Mouse (Mus musculus): ENCODE results near the gene Doc2a. TPM values are rescaled to one million over a fixed set of nuclear protein-coding genes. Genes with fewer than 3 reads are reported as not detected.

Doc2a gene
- polyA plus RNA-seq, 1 experiment from 2014 or later = 0.15 TPM

GRCm38 (mm10) chr7:126847421-126848398, 494 bp downstream of the Doc2a start:
- 3% methylated on average over 55 of the region's 74 CpGs for WGBS
- Histone ChIP-seq H3K4me3 (ENCODE audit: low read depth, low read length) (peak overlapping the region; percentile 50), H3K27ac (replicated peaks) (no peak overlapping the region), H3K27me3 (ENCODE audit: control insufficient read depth, insufficient read depth, low read length) (peaks cover 4% of the 10 kb centered on the region; the same call in 1 of the 2 replicates), H3K4me2 (replicated peaks; ENCODE audit: low read depth) (peak overlapping the region; percentile 91), H3K36me3 (ENCODE audit: control insufficient read depth, insufficient read depth, low read length) (no peaks in the 10 kb centered on the region; the same call in 1 of the 2 replicates), H3K4me1 (replicated peaks; ENCODE audit: control insufficient read depth, insufficient read depth) (no peaks in the 10 kb centered on the region), H3K9ac (ENCODE audit: low read length) (peak overlapping the region; percentile 47), H3K9me3 (ENCODE audit: control insufficient read depth, low read length) (no peaks in the 10 kb centered on the region)
- ATAC-seq (ENCODE audit: low FRiP score, low TSS enrichment) = no peak; the same call in 1 of the 2 replicates
- TF ChIP-seq EP300 (optimal IDR thresholded peaks at IDR 0.05) (no peak), CTCF (IDR thresholded peaks at IDR 0.05; ENCODE audit: low read depth) (no peak)
- no peak for DNase-seq (ENCODE audit: low spot score)

- H3K4me3 ChIP-seq (ENCODE audit: low read depth, low read length) = no peak overlapping the region
These were observed 1.6 kb downstream of the Doc2a start for GRCm38 (mm10) chr7:126848794-126849193.

GRCm38 (mm10) chr7:126850161-126850560, 2.9 kb downstream of the Doc2a start:
- Histone ChIP-seq H3K27ac (replicated peaks) (no peak overlapping the region), H3K36me3 (ENCODE audit: control insufficient read depth, insufficient read depth, low read length) (peaks cover 16% of the 10 kb centered on the region), H3K9me3 (ENCODE audit: control insufficient read depth, low read length) (no peaks in the 10 kb centered on the region), H3K9ac (ENCODE audit: low read length) (no peak overlapping the region), H3K4me1 (replicated peaks; ENCODE audit: control insufficient read depth, insufficient read depth) (no peaks in the 10 kb centered on the region), H3K27me3 (ENCODE audit: control insufficient read depth, insufficient read depth, low read length) (peaks cover 4% of the 10 kb centered on the region; the same call in 1 of the 2 replicates), H3K4me3 (ENCODE audit: low read depth, low read length) (no peak overlapping the region), H3K4me2 (replicated peaks; ENCODE audit: low read depth) (no peak overlapping the region)
- DNase-seq (ENCODE audit: low spot score) = no peak
- no peak for TF ChIP-seq CTCF (IDR thresholded peaks at IDR 0.05; ENCODE audit: low read depth)
- no peak for TF ChIP-seq EP300 (optimal IDR thresholded peaks at IDR 0.05)
- WGBS = 79% methylated on average over 6 of the region's 6 CpGs
- no peak for ATAC-seq (ENCODE audit: low FRiP score, low TSS enrichment)

More at GRCm38 (mm10) chr7:126848794-126849193, 1.6 kb downstream of the Doc2a start:
- DNase-seq (ENCODE audit: low spot score) (no peak), ATAC-seq (ENCODE audit: low FRiP score, low TSS enrichment) (no peak)
- Histone ChIP-seq H3K27me3 (ENCODE audit: control insufficient read depth, insufficient read depth, low read length) (peaks cover 4% of the 10 kb centered on the region; the same call in 1 of the 2 replicates), H3K27ac (replicated peaks) (no peak overlapping the region), H3K4me2 (replicated peaks; ENCODE audit: low read depth) (no peak overlapping the region), H3K9me3 (ENCODE audit: control insufficient read depth, low read length) (no peaks in the 10 kb centered on the region), H3K9ac (ENCODE audit: low read length) (no peak overlapping the region), H3K36me3 (ENCODE audit: control insufficient read depth, insufficient read depth, low read length) (peaks cover 8% of the 10 kb centered on the region), H3K4me1 (replicated peaks; ENCODE audit: control insufficient read depth, insufficient read depth) (no peaks in the 10 kb centered on the region)
- WGBS = 38% methylated on average over 10 of the region's 10 CpGs
- no peak for TF ChIP-seq CTCF (IDR thresholded peaks at IDR 0.05; ENCODE audit: low read depth)
- TF ChIP-seq EP300 (optimal IDR thresholded peaks at IDR 0.05) = no peak

GRCm38 (mm10) chr7:126851192-126851591, 4.0 kb downstream of the Doc2a start:
- TF ChIP-seq EP300 (optimal IDR thresholded peaks at IDR 0.05) (no peak), CTCF (IDR thresholded peaks at IDR 0.05; ENCODE audit: low read depth) (no peak)
- no peak overlapping the region for H3K4me3 ChIP-seq (ENCODE audit: low read depth, low read length)
- H3K9ac ChIP-seq (ENCODE audit: low read length) = no peak overlapping the region
- DNase-seq (ENCODE audit: low spot score) (no peak), ATAC-seq (ENCODE audit: low FRiP score, low TSS enrichment) (no peak)
- H3K36me3 ChIP-seq (ENCODE audit: control insufficient read depth, insufficient read depth, low read length) = peaks cover 16% of the 10 kb centered on the region
- 58% methylated on average over 12 of the region's 12 CpGs for WGBS
- no peak overlapping the region for H3K27ac ChIP-seq (replicated peaks)
- no peak overlapping the region for H3K4me2 ChIP-seq (replicated peaks; ENCODE audit: low read depth)
- H3K27me3 ChIP-seq (ENCODE audit: control insufficient read depth, insufficient read depth, low read length) = peaks cover 4% of the 10 kb centered on the region; the same call in 1 of the 2 replicates
- no peaks in the 10 kb centered on the region for H3K4me1 ChIP-seq (replicated peaks; ENCODE audit: control insufficient read depth, insufficient read depth)
- H3K9me3 ChIP-seq (ENCODE audit: control insufficient read depth, low read length) = no peaks in the 10 kb centered on the region

- H3K9me3 ChIP-seq (ENCODE audit: control insufficient read depth, low read length) = no peaks in the 10 kb centered on the region
- H3K27ac ChIP-seq (replicated peaks) = no peak overlapping the region
- no peak for ATAC-seq (ENCODE audit: low FRiP score, low TSS enrichment)
- H3K4me3 ChIP-seq (ENCODE audit: low read depth, low read length) = no peak overlapping the region
- TF ChIP-seq EP300 (optimal IDR thresholded peaks at IDR 0.05) (no peak), CTCF (IDR thresholded peaks at IDR 0.05; ENCODE audit: low read depth) (no peak)
- peaks cover 16% of the 10 kb centered on the region for H3K36me3 ChIP-seq (ENCODE audit: control insufficient read depth, insufficient read depth, low read length)
- WGBS = 84% methylated on average over 5 of the region's 5 CpGs
- DNase-seq (ENCODE audit: low spot score) = no peak
- no peaks in the 10 kb centered on the region for H3K4me1 ChIP-seq (replicated peaks; ENCODE audit: control insufficient read depth, insufficient read depth)
- H3K4me2 ChIP-seq (replicated peaks; ENCODE audit: low read depth) = no peak overlapping the region
- H3K9ac ChIP-seq (ENCODE audit: low read length) = no peak overlapping the region
- peaks cover 3% of the 10 kb centered on the region; the same call in 1 of the 2 replicates for H3K27me3 ChIP-seq (ENCODE audit: control insufficient read depth, insufficient read depth, low read length)
These were observed 6.2 kb downstream of the Doc2a start for GRCm38 (mm10) chr7:126853454-126853853.

GRCm38 (mm10) chr7:126855641-126856040, 8.4 kb downstream of the Doc2a start:
- Histone ChIP-seq H3K27ac (replicated peaks) (no peak overlapping the region), H3K9ac (ENCODE audit: low read length) (no peak overlapping the region), H3K27me3 (ENCODE audit: control insufficient read depth, insufficient read depth, low read length) (no peaks in the 10 kb centered on the region), H3K4me2 (replicated peaks; ENCODE audit: low read depth) (no peak overlapping the region), H3K36me3 (ENCODE audit: control insufficient read depth, insufficient read depth, low read length) (peaks cover 16% of the 10 kb centered on the region), H3K4me1 (replicated peaks; ENCODE audit: control insufficient read depth, insufficient read depth) (no peaks in the 10 kb centered on the region), H3K4me3 (ENCODE audit: low read depth, low read length) (no peak overlapping the region), H3K9me3 (ENCODE audit: control insufficient read depth, low read length) (no peaks in the 10 kb centered on the region)
- no peak for DNase-seq (ENCODE audit: low spot score)
- TF ChIP-seq EP300 (optimal IDR thresholded peaks at IDR 0.05) = no peak
- WGBS = 90% methylated on average over 3 of the region's 3 CpGs
- ATAC-seq (ENCODE audit: low FRiP score, low TSS enrichment) = no peak
